Mouse (Mus musculus) mesoderm, embryonic 11.5 days (tissue): Measurements from ENCODE around the gene Sorcs3.
A peak's percentile ranks its signal among the peaks of the same experiment; 100 is the strongest.

Source experiments
- DNase-seq: peaks from one replicate; pipeline ENCODE4 v3.0.0-alpha.2; 2012; ENCODE audit warnings: low read depth, low spot score

Sorcs3 gene

DNA sequence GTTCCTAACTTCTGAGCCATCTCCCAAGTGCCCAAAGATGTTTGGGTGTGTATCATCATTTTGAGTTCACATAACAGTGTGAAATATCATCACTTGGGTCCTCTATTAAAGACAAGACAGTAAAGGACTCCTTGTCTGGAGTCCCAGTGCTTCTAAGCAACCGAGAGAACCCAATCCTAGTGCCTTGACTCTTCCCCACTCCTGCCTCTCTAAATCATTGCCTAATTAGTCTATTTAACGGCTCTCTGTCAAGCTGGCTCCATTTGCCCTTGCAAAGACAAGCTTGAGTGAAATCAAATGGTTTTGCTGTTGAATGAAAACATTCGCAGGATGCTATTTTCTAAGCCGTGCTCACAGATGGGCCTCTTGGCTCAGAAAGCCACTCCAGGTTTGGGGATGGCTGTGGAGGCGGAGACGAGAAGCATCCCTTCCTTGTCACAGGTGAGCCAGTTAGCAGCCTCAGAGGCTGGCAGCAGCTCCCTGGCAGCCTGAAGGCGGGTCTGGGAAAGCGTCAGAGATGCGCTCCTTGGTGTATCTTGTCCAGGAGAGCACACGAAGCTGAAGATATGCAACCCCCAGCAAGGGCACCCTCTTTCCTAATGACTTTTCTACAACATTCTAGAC lies 79.9 kb downstream of the Sorcs3 start:
- DNase-seq = no peak

- DNase-seq = no peak
These were observed 88.4 kb downstream of the Sorcs3 start for GRCm38 (mm10) chr19:48294251-48294650.

DNA sequence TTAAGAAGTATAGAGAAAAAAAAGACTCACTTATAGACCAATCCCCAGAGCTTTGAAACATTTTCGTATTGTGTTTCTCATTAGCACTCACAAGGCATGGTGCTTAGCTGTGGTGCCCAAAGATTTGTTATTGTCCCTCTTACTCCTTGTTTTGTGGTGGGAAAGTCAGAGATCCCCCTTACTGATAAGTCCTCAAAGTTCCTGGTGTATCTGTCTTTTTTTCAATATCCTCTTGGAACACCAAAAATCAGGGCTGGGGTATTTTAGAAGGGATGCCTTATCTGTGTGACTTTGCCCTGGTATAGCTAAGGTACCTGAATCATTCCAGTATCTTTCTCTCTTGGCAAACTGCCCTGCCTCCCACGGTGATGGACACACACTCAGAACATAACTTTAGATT lies 92.6 kb downstream of the Sorcs3 start:
- no peak for DNase-seq

GRCm38 (mm10) chr19:48300440-48301231 lies 94.8 kb downstream of the Sorcs3 start:
- no peak for DNase-seq

DNA sequence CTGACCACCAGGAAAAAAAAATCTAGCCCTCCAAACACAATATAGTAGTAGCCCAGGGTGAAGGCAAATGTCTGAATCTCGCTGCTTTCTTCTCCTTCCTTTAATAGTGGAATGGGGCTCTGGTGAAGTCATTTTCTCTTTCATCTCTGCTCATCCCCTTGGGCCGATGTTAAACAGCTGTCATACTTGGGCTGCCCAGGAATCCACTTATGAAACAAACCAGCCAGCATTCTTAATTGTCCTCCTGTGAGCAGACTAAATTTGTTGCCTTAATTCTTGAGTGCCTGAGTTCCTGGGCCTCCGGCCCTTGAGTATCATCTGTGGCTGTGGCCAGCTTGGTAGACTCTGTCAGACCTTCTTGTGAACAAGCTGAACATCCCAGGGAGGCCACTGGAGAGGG lies 95.5 kb downstream of the Sorcs3 start:
- DNase-seq = no peak

GRCm38 (mm10) chr19:48308341-48308740 lies 102.5 kb downstream of the Sorcs3 start:
- no peak for DNase-seq

- no peak for DNase-seq
These were observed 103.9 kb downstream of the Sorcs3 start for GRCm38 (mm10) chr19:48309531-48310337.

GRCm38 (mm10) chr19:48310338-48310710 lies 104.5 kb downstream of the Sorcs3 start:
- DNase-seq = no peak

DNA sequence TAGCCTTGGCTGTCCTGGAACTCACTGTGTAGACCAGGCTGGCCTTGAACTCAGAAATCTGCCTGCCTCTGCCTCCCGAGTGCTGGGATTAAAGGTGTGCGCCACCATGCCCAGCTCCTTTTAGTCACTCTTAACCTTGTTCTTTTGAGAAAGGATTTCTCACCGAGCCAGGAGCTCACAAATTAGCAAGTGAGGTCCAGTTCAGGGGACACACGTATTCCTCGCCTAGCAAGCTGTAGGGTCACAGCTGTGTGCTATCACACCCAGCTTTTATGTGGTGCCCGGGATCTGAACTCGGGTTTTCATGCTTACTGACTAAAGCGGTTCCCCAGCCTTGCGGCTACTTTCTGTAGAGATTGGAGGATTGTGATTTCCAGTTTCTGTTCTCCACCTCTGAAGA lies 108.0 kb downstream of the Sorcs3 start:
- DNase-seq = no peak

- no peak for DNase-seq
These were observed 121.3 kb downstream of the Sorcs3 start for GRCm38 (mm10) chr19:48327115-48327514.

GRCm38 (mm10) chr19:48328171-48328570 lies 122.3 kb downstream of the Sorcs3 start:
- no peak for DNase-seq

GRCm38 (mm10) chr19:48331640-48332039 lies 125.8 kb downstream of the Sorcs3 start:
- DNase-seq = peak; percentile 33

DNA sequence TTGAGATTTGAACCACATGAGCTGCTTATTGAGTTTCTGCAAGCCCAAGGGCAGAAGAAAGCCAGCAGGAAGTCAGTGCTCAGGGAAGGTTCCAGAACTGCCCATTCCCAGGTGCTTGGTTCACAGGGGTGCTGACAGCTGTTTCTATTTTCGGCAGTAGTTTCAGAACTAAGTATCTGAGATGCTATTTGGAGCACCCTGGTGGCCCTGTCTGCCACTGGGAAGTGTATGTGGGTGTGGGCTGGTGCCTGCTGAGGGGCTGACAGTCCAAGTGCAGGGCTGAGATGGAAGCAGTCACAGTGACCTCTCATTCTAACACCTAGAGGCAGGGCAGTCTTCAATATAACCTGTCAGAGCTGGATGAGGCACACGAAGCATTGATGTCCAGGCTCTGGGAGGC lies 127.3 kb downstream of the Sorcs3 start:
- DNase-seq = no peak

GRCm38 (mm10) chr19:48337461-48337860 lies 131.6 kb downstream of the Sorcs3 start:
- DNase-seq = no peak

GRCm38 (mm10) chr19:48338098-48338497 lies 132.3 kb downstream of the Sorcs3 start:
- DNase-seq = no peak

GRCm38 (mm10) chr19:48342770-48343169 lies 136.9 kb downstream of the Sorcs3 start:
- peak; percentile 47 for DNase-seq

DNA sequence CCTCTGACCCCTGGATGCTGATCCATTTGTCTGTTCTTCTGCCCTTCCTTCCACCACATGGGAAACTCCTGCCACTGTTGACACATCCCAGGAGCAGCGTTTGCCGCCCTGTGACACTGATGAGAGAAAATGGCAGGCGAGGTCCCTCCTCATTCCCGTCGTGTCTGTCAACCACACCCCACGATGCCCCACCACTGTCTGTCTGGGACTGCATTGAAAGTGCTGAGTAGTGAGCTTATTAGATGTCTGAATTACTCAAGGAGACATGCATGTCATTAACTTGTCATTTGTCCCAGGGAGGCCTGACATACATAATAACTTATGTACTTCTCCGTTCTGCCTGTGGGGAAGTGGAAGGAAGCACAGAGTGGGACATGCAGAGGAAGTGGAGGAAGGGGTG lies 137.6 kb downstream of the Sorcs3 start:
- peak; percentile 20 for DNase-seq

DNA sequence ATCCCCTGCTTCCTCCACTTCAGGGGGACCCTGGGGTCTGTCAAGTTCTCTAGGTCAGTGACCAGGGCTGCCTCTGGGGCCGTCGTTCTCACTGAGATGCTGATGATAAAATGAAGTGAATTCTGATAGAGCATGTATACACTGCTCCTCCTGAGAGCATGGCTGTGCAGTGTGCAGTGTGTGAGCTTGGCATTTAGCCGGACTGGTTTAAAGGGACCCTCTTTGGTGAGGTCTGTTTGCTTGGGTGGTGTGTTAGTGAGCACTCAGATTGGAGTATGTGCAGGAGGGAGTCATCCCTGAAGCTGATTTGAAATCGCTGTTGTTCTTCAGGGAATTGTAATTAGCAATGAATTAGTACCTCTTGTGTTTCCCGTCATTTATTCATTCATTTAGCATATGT lies 141.3 kb downstream of the Sorcs3 start:
- no peak for DNase-seq

- no peak for DNase-seq
These were observed 151.0 kb downstream of the Sorcs3 start for GRCm38 (mm10) chr19:48356806-48357205.

DNA sequence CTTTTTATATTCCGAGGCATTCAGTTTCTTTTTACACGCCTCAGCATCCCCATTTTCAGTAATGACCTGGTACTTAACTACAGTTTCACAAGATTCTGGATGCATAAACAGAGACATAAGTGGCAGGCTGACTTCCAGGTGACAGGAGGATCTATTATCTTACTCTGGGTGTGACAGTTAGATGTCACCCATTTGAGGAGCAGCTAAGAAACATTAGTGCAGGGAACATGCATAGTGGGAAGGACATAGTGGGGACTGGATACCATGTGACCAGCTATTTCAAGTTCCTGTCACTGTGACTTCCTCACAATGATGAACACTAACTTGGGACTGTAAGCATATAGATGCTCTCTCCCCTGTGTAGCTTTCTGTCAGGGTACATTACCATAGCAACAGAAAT lies 156.3 kb downstream of the Sorcs3 start:
- no peak for DNase-seq

DNA sequence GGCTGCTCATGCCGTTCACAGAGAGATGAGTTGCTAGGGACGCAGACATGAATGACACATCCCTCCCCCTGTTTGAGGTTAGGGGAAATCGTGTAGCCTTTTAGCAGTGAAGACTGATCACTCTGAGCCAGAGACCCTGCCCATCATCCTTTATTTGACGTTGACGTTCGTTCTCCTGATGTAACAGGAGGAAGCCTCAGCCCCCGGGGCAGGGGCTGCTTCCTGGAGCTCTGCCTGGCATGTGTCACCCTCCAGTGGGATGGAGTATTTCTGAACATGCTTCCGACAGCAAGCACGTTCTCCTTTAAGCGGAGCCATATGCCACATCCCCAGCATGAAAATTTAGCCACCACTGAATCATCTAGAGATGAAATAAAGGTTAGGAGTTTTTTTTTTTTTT lies 162.2 kb downstream of the Sorcs3 start:
- peak; percentile 8 for DNase-seq

DNA sequence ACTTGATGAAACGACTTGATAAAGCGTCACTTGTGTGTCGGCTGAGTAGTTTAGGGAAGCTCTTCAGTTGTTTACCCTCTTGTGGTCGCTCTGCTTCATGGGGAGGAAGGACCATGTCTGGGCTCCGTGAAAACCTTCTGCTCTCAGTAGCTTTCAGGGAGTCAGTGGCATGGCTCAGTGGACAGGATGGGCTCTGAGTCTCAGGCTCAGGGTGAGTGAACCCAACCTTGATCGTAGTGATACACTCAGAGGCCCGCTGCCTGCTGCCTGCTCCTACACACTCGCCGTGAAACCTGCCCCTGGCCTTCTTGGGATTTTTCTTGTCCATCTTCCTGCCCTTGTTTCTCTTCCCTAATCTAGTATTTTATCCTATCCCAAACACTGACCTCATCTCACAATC lies 166.0 kb downstream of the Sorcs3 start:
- no peak for DNase-seq
